Mouse (Mus musculus) embryonic facial prominence, embryonic 11.5 days (tissue): ENCODE results near the gene Paxip1. TPM values are rescaled to one million over a fixed set of nuclear protein-coding genes. Genes with fewer than 3 reads are reported as not detected.

Source experiments
- ATAC-seq: fragments of 200-750 bp; cut with Nextera tagmentation; replicated peaks from 2 replicates; pipeline ENCODE4 v1.8.0; 2017; ENCODE audit warnings: low read depth; ENCODE audit not compliant: insufficient number of reproducible peaks, low FRiP score, low TSS enrichment
- DNase-seq: peaks from one replicate; pipeline ENCODE4 v3.0.0-alpha.2; 2015; ENCODE audit warnings: low spot score
- H3K27ac ChIP-seq: fragments of 300-500 bp; sonication (generic); replicated peaks from 2 replicates; pipeline ENCODE4 v1.5.1; 2014; ENCODE audit warnings: mild to moderate bottlenecking, low read depth, low read length, control low read depth
- H3K27me3 ChIP-seq: fragments of 300-500 bp; sonication (generic); 2 replicates; pipeline ENCODE4 v1.6.1; 2014; ENCODE audit warnings: mild to moderate bottlenecking, low read length, moderate library complexity, mixed read lengths; ENCODE audit not compliant: control insufficient read depth, insufficient read depth
- H3K36me3 ChIP-seq: fragments of 300-500 bp; sonication (generic); replicated peaks from 2 replicates; pipeline ENCODE4 v1.6.1; 2014; ENCODE audit warnings: low read depth, mild to moderate bottlenecking, low read length, moderate library complexity, mixed read lengths; ENCODE audit not compliant: control insufficient read depth, insufficient read depth
- H3K4me1 ChIP-seq: fragments of 300-500 bp; sonication (generic); 2 replicates; pipeline ENCODE4 v1.6.1; 2014; ENCODE audit warnings: low read length, mixed read lengths; ENCODE audit not compliant: control insufficient read depth, insufficient read depth
- H3K4me2 ChIP-seq: fragments of 300-500 bp; sonication (generic); 2 replicates; pipeline ENCODE4 v1.6.1; 2014; ENCODE audit warnings: low read depth, mild to moderate bottlenecking, control low read depth, low read length, moderate library complexity
- H3K4me3 ChIP-seq: fragments of 300-500 bp; sonication (generic); 2 replicates; pipeline ENCODE4 v1.5.1; 2014; ENCODE audit warnings: low read depth, low read length, control low read depth
- H3K9ac ChIP-seq: fragments of 300-500 bp; sonication (generic); replicated peaks from 2 replicates; pipeline ENCODE4 v1.6.1; 2014; ENCODE audit warnings: mild to moderate bottlenecking, control low read depth, low read length
- H3K9me3 ChIP-seq: fragments of 300-500 bp; sonication (generic); replicated peaks from 2 replicates; pipeline ENCODE4 v1.6.1; 2016; ENCODE audit warnings: mild to moderate bottlenecking, low read length, inconsistent platforms, mixed read lengths; ENCODE audit not compliant: control insufficient read depth
- WGBS: fragments of 180-500 bp; shearing (Covaris S2); extraction: QIAGEN DNeasy Blood & Tissue Kit; methylation state at CpG from one replicate; pipeline ENCODE4 v1.1.7; 2014; 5-methylcytosine and 5-hydroxymethylcytosine counted together
- polyA plus RNA-seq: library from polyadenylated mRNA; unstranded; fragments of >200 nt; fragmentation: Nextera tagmentation; extraction: Ambion mirVana; gene quantifications from 2 replicates; pipeline ENCODE4 v1.2.1, GENCODE M21; 2014

Paxip1 gene
- polyA plus RNA-seq, 1 experiment from 2014 or later, result 43.6 TPM

DNA sequence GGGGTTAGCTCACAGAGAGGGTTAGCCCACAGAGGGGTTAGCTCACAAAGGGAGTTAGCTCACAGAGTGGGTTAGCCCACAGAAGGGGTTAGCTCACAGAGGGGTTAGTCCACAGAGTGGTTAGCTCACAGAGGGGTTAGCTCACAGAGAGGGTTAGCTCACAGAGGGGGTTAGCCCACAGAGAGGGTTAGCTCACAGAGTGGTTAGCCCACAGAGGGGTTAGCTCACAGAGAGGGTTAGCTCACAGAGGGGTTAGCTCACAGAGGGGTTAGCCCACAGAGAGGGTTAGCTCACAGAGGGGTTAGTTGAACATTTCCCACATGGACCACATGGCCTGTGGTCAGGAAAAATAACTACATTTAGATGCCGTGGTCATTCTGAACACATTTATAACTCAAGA lies 46.5 kb downstream of the Paxip1 start:
- Histone ChIP-seq H3K4me2 (no peak overlapping the region), H3K4me3 (no peak overlapping the region), H3K9me3 (no peaks in the 10 kb centered on the region), H3K36me3 (peaks cover 3% of the 10 kb centered on the region; the same call in 1 of the 2 replicates), H3K9ac (no peak overlapping the region), H3K27me3 (no peaks in the 10 kb centered on the region), H3K4me1 (no peaks in the 10 kb centered on the region), H3K27ac (no peak overlapping the region)
- no peak for ATAC-seq
- no peak for DNase-seq
- WGBS, result 96% methylated on average over 1 of the region's 1 CpGs

DNA sequence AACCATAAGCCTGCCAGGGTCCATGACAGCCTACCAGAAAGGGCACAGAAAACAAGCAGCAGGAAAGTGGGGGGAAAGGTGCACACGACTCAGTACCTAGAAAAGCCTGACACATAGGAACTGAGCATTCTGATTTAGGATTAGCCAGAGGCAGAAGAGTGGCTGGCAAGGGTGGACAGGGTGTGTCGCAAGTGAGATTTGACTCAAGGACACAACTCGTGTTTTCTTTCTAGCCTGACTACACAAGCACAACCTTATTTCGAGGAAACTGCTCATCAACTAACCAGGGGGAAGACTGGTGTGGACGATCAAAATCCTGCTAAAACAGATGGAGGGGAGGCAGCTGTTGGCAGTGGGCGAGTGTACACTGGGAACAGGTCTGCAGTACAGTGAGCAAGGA lies 52.3 kb downstream of the Paxip1 start:
- no peak overlapping the region for H3K4me2 ChIP-seq
- H3K4me3 ChIP-seq, result no peak overlapping the region
- no peak overlapping the region for H3K27ac ChIP-seq
- H3K36me3 ChIP-seq, result peaks cover 3% of the 10 kb centered on the region; the same call in 1 of the 2 replicates
- no peaks in the 10 kb centered on the region for H3K4me1 ChIP-seq
- no peaks in the 10 kb centered on the region for H3K9me3 ChIP-seq
- 88% methylated on average over 6 of the region's 6 CpGs for WGBS
- ATAC-seq, result no peak
- H3K27me3 ChIP-seq, result no peaks in the 10 kb centered on the region
- no peak overlapping the region for H3K9ac ChIP-seq
- DNase-seq, result no peak

DNA sequence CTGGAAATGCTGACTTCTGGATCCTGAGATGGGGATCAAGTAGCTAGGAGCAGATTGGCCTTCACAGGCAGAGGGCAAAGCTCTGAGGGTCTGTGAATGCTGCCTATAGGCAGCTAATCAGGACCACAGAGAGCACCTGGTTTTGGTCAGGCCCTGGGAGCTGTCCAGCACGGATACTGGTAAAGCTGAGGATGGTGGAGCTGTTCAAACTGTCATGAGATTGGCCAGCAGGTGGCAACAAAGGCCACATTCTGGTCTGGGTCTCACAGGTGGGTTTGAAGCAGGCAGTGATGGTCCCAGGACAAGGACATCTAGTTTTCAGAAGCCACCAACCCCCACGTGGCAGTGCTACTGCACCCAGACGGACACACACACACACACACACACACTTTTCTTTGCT lies 54.3 kb downstream of the Paxip1 start:
- WGBS, result 12% methylated on average over 3 of the region's 3 CpGs
- H3K27ac ChIP-seq, result no peak overlapping the region

DNA sequence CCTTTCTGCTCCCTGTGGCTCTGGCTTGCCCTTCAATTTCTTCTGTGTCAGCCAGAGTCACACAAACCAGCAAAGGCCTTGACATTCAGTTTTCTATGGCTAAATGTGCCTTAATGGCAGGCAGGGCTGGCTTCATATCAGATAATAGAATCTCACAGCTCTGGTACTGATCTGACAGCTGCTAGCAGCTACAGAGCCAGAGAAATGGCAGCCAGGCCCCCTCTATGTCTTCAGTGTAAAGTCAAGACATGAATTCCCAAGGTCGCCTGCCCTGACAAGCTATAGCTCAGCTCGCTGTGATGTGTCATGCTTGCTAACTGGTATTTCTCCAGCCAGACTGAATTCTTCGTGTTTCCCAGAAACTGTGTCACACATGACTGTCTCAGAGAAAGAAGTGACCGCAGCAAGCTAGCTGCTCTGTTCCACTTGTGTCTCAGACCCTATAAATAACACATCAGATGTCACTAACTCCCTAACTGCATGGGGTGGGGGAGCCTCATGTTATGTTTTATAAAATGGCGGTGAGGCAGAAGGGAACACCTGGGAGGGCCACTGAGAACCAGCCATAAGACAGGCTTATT lies 59.1 kb downstream of the Paxip1 start:
- Histone ChIP-seq H3K27ac (no peak overlapping the region), H3K36me3 (no peaks in the 10 kb centered on the region), H3K4me3 (no peak overlapping the region), H3K4me1 (no peaks in the 10 kb centered on the region), H3K9me3 (no peaks in the 10 kb centered on the region), H3K9ac (no peak overlapping the region), H3K4me2 (no peak overlapping the region), H3K27me3 (no peaks in the 10 kb centered on the region)
- no peak for ATAC-seq
- WGBS, result 85% methylated on average over 5 of the region's 5 CpGs
- DNase-seq, result no peak

More for the DNA sequence above, 54.3 kb downstream of the Paxip1 start:
- ATAC-seq (peak; percentile 90), DNase-seq (peak; percentile 92)
- Histone ChIP-seq H3K27me3 (no peaks in the 10 kb centered on the region), H3K9me3 (no peaks in the 10 kb centered on the region), H3K4me1 (no peaks in the 10 kb centered on the region), H3K4me2 (no peak overlapping the region), H3K36me3 (no peaks in the 10 kb centered on the region), H3K4me3 (no peak overlapping the region), H3K9ac (no peak overlapping the region)

DNA sequence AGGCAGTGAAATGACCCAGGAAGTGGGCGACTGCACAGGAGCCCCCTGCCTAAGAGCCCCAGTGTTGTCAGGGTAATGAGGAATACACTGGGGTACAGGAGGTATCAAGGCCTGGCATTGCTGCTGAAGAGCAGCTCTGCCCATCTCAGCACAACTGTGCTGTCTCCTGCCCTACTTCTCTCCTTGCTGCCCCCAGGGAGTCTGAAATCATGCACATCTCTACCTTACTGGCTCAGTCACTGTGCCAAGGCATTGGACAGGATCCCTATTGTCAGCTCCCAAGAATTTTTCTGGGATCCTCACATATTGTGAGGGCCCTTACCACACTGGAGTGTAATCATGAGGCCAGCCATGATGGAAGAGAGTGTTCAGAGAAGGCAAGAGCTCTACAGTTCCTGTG lies 60.1 kb downstream of the Paxip1 start:
- no peak overlapping the region for H3K4me2 ChIP-seq
- no peak overlapping the region for H3K27ac ChIP-seq
- no peak overlapping the region for H3K9ac ChIP-seq
- no peak for DNase-seq
- no peak for ATAC-seq
- H3K4me3 ChIP-seq, result no peak overlapping the region
- no peaks in the 10 kb centered on the region for H3K4me1 ChIP-seq
- H3K36me3 ChIP-seq, result no peaks in the 10 kb centered on the region
- no peaks in the 10 kb centered on the region for H3K9me3 ChIP-seq
- 75% methylated on average over 1 of the region's 1 CpGs for WGBS
- H3K27me3 ChIP-seq, result no peaks in the 10 kb centered on the region

DNA sequence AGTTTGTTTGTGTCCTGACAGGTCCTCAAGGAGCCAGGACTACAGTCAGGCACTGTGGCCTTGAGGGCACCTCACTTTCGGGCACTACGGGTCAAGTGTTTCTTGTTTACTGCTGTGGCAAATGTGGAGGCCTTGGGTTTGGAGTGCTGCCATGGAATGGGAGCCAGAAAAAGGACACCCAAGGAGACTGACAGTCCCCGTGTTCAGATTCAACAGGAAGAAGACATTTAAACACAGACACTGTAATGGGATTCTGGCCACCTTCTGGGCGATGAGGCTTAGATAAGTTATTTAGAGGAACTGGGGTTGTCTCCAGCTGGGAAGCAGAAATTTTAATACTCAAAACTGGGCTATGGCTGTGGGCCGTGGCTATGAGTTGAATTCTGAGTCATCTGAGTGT lies 60.8 kb downstream of the Paxip1 start:
- no peaks in the 10 kb centered on the region for H3K4me1 ChIP-seq
- DNase-seq (no peak), ATAC-seq (no peak)
- H3K27me3 ChIP-seq, result no peaks in the 10 kb centered on the region
- no peak overlapping the region for H3K4me3 ChIP-seq
- WGBS, result 83% methylated on average over 5 of the region's 5 CpGs
- H3K27ac ChIP-seq, result no peak overlapping the region
- no peak overlapping the region for H3K4me2 ChIP-seq
- H3K9me3 ChIP-seq, result no peaks in the 10 kb centered on the region
- H3K9ac ChIP-seq, result no peak overlapping the region
- H3K36me3 ChIP-seq, result no peaks in the 10 kb centered on the region

DNA sequence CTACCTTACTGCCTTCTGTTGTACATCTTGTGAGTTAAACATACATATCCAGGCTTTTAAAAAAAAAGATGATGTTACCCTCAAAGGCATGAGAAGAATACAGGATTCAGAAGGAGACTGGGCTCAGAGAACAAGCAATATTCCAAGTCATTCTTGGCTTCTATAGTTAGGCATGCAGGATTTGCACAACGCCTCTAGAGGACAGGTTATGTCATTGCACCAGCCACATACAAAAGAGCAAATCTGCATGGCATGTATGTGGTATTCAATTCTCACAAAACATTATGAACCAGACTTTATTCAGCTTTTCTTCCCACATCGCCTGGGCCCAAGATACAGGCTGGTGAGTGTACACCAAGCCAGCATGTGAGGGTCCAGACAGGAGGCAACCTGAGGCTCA lies 67.0 kb downstream of the Paxip1 start:
- no peak overlapping the region for H3K9ac ChIP-seq
- ATAC-seq (no peak), DNase-seq (peak; percentile 5)
- H3K27ac ChIP-seq, result no peak overlapping the region
- H3K4me3 ChIP-seq, result no peak overlapping the region
- no peaks in the 10 kb centered on the region for H3K27me3 ChIP-seq
- H3K4me2 ChIP-seq, result no peak overlapping the region
- H3K4me1 ChIP-seq, result no peaks in the 10 kb centered on the region
- no peaks in the 10 kb centered on the region for H3K9me3 ChIP-seq
- WGBS, result 35% methylated on average over 2 of the region's 2 CpGs
- no peaks in the 10 kb centered on the region for H3K36me3 ChIP-seq

DNA sequence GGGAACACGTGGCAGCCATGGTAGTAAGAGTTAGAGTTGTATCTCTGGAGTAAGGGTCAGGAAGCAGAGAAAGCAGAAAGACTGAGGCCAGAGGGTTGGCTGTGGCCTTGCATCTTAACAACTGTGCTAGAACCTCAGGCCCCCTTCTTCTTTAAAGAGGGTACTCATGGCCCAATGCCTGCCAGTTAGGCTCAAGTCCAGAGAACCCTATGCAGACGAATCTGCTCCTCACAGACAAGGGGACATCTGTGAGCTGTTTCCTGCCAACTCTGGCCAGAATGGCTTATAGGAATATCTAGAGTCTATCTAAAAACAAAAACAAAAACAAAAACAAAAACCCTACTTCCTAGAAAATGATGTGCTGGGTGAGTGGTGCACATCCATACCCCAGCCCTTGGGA lies 72.2 kb downstream of the Paxip1 start:
- no peaks in the 10 kb centered on the region for H3K27me3 ChIP-seq
- no peak for ATAC-seq
- H3K4me1 ChIP-seq, result no peaks in the 10 kb centered on the region
- H3K36me3 ChIP-seq, result no peaks in the 10 kb centered on the region
- WGBS, result 80% methylated on average over 2 of the region's 2 CpGs
- H3K9ac ChIP-seq, result no peak overlapping the region
- no peak overlapping the region for H3K4me3 ChIP-seq
- H3K4me2 ChIP-seq, result no peak overlapping the region
- H3K27ac ChIP-seq, result no peak overlapping the region
- no peak for DNase-seq
- H3K9me3 ChIP-seq, result no peaks in the 10 kb centered on the region
